Mouse (Mus musculus) E14TG2a.4 (cell line): ENCODE results near the gene Maml3.

Experiments
- H3K27me3 ChIP-seq: 2 replicates; pipeline ENCODE4 v1.6.1; 2014; ENCODE audit warnings: low read length, control low read depth; ENCODE audit not compliant: insufficient read depth
- H3K36me3 ChIP-seq: 2 replicates; pipeline ENCODE4 v1.6.1; 2014; ENCODE audit warnings: low read length, control low read depth; ENCODE audit not compliant: insufficient read depth
- H3K4me1 ChIP-seq: replicated peaks from 2 replicates; pipeline ENCODE4 v1.6.1; 2014; ENCODE audit warnings: low read depth, low read length, control low read depth
- H3K4me3 ChIP-seq: replicated peaks from 2 replicates; pipeline ENCODE4 v1.5.1; 2014; ENCODE audit warnings: mild to moderate bottlenecking, low read length
- H3K9me3 ChIP-seq: 2 replicates; pipeline ENCODE4 v1.6.1; 2014; ENCODE audit warnings: low read length, control low read depth
- CTCF ChIP-seq: conservative IDR thresholded peaks from 2 replicates; pipeline ENCODE4 v1.5.1; 2014; ENCODE audit warnings: low read length
- NANOG ChIP-seq: IDR thresholded peaks from 2 replicates; pipeline ENCODE4 v1.6.1; 2014; ENCODE audit warnings: borderline replicate concordance, low read length, mixed read lengths
- POU5F1 ChIP-seq: IDR thresholded peaks from 2 replicates; pipeline ENCODE4 v1.6.1; 2014; ENCODE audit warnings: low read length, borderline replicate concordance

The Maml3 gene

GRCm38 (mm10) chr3:51748436-51749376 lies 356.2 kb downstream of the Maml3 start:
- Histone ChIP-seq H3K27me3 (0 out of 2 replicates have a peak, but pooled peaks cover 4% of the 10 kb centered on the region), H3K4me1 (peaks cover 20% of the 10 kb centered on the region), H3K4me3 (no peak overlapping the region), H3K36me3 (no peaks in the 10 kb centered on the region), H3K9me3 (no peaks in the 10 kb centered on the region)
- TF ChIP-seq NANOG (no peak), CTCF (no peak), POU5F1 (no peak)

GRCm38 (mm10) chr3:51746816-51747215 lies 358.1 kb downstream of the Maml3 start:
- no peak for TF ChIP-seq POU5F1
- no peak for TF ChIP-seq NANOG
- no peak for TF ChIP-seq CTCF
- Histone ChIP-seq H3K4me1 (peaks cover 27% of the 10 kb centered on the region), H3K36me3 (no peaks in the 10 kb centered on the region), H3K27me3 (peaks cover 13% of the 10 kb centered on the region), H3K4me3 (no peak overlapping the region), H3K9me3 (no peaks in the 10 kb centered on the region)

- Histone ChIP-seq H3K27me3 (peaks cover 17% of the 10 kb centered on the region), H3K9me3 (no peaks in the 10 kb centered on the region), H3K4me1 (peaks cover 28% of the 10 kb centered on the region), H3K36me3 (no peaks in the 10 kb centered on the region), H3K4me3 (no peak overlapping the region)
- no peak for TF ChIP-seq CTCF
- TF ChIP-seq POU5F1: no peak
- TF ChIP-seq NANOG: no peak
These were observed 359.7 kb downstream of the Maml3 start for GRCm38 (mm10) chr3:51745162-51745561.

GRCm38 (mm10) chr3:51744339-51744759 lies 360.5 kb downstream of the Maml3 start:
- H3K4me1 ChIP-seq: peaks cover 22% of the 10 kb centered on the region
- peaks cover 18% of the 10 kb centered on the region for H3K27me3 ChIP-seq
- no peaks in the 10 kb centered on the region for H3K9me3 ChIP-seq
- no peak overlapping the region for H3K4me3 ChIP-seq
- TF ChIP-seq NANOG (no peak), POU5F1 (no peak), CTCF (no peak)
- no peaks in the 10 kb centered on the region for H3K36me3 ChIP-seq

GRCm38 (mm10) chr3:51742405-51742804 lies 362.5 kb downstream of the Maml3 start:
- Histone ChIP-seq H3K4me1 (peaks cover 22% of the 10 kb centered on the region), H3K27me3 (peaks cover 17% of the 10 kb centered on the region), H3K36me3 (no peaks in the 10 kb centered on the region), H3K4me3 (no peak overlapping the region), H3K9me3 (no peaks in the 10 kb centered on the region)
- TF ChIP-seq POU5F1: no peak
- no peak for TF ChIP-seq NANOG
- TF ChIP-seq CTCF: no peak

- Histone ChIP-seq H3K9me3 (no peaks in the 10 kb centered on the region), H3K4me3 (no peak overlapping the region), H3K27me3 (peaks cover 20% of the 10 kb centered on the region), H3K36me3 (no peaks in the 10 kb centered on the region), H3K4me1 (peaks cover 22% of the 10 kb centered on the region)
- TF ChIP-seq NANOG: no peak
- TF ChIP-seq CTCF: no peak
- TF ChIP-seq POU5F1: no peak
These were observed 363.1 kb downstream of the Maml3 start for GRCm38 (mm10) chr3:51741824-51742223.

- no peaks in the 10 kb centered on the region for H3K9me3 ChIP-seq
- H3K36me3 ChIP-seq: no peaks in the 10 kb centered on the region
- TF ChIP-seq POU5F1: no peak
- no peak overlapping the region for H3K4me3 ChIP-seq
- H3K27me3 ChIP-seq: peaks cover 34% of the 10 kb centered on the region
- H3K4me1 ChIP-seq: peaks cover 22% of the 10 kb centered on the region
These were observed 365.1 kb downstream of the Maml3 start for GRCm38 (mm10) chr3:51739835-51740112.

GRCm38 (mm10) chr3:51739049-51739834 lies 365.6 kb downstream of the Maml3 start:
- H3K27me3 ChIP-seq: peaks cover 36% of the 10 kb centered on the region
- H3K4me3 ChIP-seq: peak overlapping the region; percentile 26; the same call in 1 of the 2 replicates
- no peaks in the 10 kb centered on the region for H3K9me3 ChIP-seq
- TF ChIP-seq POU5F1 (no peak), CTCF (no peak), NANOG (no peak)
- H3K4me1 ChIP-seq: peaks cover 22% of the 10 kb centered on the region
- H3K36me3 ChIP-seq: no peaks in the 10 kb centered on the region
